Mouse (Mus musculus) embryo, embryonic 11 days (tissue): ENCODE data around the gene Akap13.
"Not testable (repeated sequence)": the region's sequence is repeated elsewhere in the genome, so short reads cannot be mapped to it uniquely, and the experiment has no call there.

Source experiments
- DNase-seq: peaks from one replicate; pipeline ENCODE4 v3.0.0-alpha.2; 2015

Gene Akap13

GRCm38 (mm10) chr7:75608716-75609115 lies 153.4 kb downstream of the Akap13 start:
- no peak for DNase-seq

DNA sequence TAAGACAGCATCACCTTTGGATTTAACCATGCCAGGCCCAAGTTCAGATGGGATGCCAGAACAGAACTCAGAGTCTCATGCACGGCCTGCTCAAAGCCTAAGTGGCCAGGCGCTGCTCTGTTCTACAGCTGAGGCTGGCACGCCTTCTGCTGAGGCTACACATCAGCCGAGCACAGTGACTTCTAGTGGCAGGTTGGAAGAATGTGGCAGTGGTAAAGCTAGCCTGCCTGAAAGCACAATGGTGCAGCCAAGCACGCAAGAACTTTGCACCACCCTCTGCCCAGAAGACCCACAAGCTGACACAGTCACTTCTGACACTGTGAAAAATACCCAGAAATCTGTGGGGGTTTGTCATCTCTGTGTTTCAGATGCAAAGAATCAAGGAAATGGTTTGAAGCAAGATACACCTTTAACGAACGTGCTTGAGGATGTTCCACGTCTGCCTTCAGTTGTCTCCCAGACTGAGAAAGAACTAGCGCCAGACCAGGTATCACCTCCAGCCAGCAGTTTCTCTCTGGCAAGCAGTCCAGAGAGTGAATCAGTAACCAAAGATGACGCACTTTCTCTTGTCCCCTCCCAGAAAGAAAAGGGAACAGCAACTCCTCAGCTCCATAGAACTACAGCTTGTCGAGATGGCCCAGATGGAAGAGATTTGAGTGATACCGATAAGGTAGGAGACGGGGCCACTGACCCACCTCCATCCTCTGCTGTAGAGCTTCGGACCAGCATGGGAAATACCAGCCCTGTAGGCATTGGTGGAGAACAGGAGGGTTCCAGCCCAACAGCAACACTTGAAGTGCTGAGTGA lies 154.3 kb downstream of the Akap13 start:
- no peak for DNase-seq

DNA sequence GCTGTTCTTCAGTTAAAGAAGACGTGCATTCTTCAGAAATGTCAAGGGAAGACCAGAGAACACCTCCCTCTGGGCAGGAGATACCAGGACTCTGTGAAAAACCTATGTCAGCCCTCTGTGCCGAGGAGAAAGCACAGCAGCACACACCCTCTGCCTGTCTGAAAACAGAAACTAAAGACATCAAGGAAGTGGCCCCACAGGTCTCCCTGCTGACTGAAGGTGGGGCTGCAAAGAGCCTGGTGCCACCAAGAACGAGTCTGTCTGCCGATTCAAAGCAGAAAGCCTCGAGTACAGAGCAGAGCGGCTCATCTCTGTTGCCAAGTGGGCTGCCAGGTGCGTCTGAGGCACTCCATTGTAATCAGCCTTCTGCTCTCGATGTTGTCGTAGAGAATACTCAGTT lies 155.1 kb downstream of the Akap13 start:
- DNase-seq, result no peak

DNA sequence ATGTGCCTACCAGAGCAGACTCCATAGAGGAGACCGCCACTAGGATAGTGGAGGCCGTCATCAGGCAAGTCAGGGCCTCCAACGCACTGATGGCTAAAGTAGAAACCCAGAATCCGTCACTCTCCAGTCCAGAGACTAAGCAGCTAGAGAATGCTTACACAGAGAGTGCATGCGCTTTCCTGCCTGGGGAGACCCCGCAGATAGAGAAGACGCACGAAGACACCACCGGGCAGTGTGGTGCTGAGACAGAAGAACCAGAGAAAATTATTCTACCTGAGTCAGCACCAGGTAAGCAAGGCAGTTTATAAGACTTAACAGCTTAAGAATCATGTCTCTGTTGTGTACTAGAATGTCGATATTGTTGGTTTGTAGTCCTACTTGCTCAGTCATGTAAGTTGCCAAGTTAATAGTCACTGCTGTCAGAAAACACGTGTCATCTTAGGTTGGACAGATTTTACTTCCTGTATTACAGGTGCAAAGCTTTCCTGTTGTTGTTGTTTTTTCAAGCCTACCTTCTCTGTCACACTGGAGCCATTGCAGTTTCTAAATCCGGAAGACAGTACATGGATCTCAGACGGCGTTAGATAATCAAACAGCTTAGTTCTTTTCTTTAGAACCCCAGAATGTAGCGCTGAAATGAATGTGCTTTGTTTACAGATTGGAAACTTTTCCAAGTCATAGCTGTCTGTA lies 156.1 kb downstream of the Akap13 start:
- DNase-seq, result no peak

GRCm38 (mm10) chr7:75612000-75612682 lies 156.8 kb downstream of the Akap13 start:
- DNase-seq, result peak; percentile 24

DNA sequence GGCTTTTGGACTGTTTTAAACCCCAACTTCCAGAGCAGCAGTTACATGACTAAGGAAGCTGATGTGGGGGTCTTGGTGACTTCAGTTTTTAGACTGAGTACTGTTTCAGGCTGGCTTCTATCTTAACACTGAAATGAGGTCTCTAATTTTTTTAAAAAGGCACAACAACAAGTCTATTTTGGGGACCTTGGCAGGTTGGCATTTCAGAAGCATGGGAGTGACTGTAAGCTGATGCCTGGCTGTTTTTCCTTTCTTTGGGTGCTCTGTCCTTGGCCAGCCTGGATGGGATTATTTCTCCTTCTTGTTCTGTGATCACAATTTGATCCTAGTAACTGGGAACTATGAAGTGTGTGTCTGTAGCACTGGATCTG lies 157.3 kb downstream of the Akap13 start:
- no peak for DNase-seq

- no peak for DNase-seq
Observed at GRCm38 (mm10) chr7:75613240-75613639, 157.9 kb downstream of the Akap13 start.

DNA sequence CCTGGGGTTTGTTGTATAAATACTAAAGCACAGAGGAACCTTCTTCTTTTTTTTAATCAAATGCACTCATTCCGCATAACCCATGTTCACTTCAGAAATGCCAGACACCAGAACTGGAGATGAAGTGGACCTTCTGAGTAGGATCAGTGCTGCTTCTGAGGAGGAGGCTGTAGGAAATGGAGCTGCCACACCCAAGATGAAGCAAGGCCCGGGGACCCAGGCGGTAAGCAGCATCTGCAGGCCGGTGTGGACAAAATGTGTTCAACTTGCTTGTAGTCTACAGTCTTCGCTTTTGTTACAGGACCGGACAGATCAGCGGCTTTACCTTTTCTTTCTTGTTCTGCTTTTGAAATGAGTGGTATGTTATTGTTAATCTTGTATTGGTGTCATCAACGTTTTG lies 159.5 kb downstream of the Akap13 start:
- DNase-seq, result no peak

DNA sequence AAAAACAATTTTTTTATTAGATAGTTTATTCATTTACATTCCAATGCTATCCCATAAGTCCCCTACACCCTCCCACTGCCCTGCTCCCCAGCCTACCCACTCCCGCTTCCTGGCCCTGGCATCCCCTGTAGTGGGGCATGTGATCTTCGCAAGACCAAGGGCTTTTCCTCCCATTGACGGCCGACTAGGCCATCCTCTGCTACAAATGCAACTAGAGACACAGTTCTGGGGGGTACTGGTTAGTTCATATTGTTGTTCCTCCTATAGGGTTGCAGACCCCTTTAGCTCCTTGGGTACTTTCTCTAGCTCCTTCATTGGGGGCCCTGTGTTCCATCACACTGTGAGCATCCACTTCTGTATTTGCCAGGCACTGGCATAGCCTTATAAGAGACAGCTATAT lies 161.9 kb downstream of the Akap13 start:
- DNase-seq, result not testable (repeated sequence)

DNA sequence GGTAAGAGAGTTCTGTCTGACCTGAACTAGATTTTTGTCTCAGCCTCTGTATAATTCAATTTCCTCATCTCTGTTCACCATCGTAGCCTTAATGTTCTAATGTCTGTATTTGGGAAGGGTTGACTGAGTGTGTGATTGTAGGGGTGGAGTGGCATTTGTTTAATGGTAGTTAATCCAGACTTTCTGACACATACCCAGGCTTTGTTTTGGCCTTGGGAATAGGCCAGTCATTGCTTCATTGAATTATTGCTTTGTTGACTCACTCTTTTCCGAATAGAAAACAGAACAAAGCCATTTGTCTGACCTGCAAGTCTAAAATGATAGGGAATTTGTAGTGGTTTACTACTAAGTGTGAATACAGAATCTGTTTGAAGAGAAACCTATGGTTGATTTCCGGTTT lies 163.4 kb downstream of the Akap13 start:
- DNase-seq, result no peak

GRCm38 (mm10) chr7:75619875-75620274 lies 164.5 kb downstream of the Akap13 start:
- no peak for DNase-seq

DNA sequence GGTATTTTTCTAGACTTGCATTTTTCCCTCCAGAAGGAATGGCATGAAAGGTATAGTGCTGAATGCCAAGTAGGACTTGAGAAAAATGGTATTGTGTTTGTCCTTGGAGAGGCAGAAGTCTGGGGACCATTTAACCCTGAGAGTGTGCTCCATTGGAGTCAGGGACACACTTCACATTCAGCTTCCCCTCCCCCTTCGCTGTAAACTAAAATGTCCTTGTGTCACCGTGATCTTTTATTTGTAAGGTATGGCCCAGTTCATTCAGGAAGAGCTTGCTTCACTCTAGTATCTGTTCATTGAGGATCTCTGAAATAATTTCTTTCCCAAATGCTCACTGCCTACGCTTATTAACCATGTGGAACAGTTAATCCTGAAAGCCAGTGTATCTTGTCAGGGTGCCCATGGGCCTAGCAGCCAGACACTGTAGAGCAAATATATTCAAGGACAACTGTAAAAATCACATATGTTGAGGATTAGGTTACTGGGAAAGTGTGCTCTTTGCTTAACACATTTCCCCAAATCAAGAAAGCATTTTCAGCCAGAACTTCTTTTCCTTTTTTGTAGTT lies 165.1 kb downstream of the Akap13 start:
- DNase-seq, result no peak

DNA sequence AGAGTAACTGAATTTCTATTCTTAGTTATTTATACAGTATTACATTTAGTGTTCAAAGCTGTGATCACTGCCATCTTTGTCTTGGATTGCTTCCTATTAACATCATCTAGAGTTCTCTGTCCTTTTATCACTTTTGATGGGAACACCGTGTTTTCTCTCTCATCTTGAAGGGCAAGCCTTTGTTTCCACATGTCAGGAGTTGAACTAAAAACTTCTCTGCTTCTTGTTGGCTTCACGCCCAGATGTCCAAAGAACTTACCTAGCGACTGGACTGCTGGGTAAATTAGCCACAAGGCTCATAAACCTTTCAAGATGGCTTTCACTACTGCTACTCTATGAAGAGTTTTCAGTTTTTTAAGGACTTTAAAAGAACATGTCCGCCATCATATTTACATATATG lies 165.6 kb downstream of the Akap13 start:
- DNase-seq, result no peak

DNA sequence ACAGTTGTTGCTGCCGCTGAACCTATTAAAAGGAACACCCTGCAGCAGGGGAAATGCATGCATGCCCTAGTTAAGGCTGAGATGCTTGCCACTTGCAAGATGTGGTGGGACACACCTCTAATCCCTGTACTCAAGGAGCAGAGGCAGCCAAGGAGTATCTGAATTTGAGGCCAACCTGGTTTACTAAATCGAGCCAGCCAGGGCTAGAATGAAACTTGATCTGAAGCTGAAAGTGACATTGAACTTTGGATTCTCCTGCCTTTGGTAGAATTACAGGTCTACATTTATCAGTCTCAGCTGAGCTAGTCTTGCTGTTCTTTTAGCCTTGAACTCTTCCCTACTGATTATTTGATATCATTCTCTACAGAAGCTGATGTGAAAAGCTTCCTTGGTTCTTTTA lies 172.5 kb downstream of the Akap13 start:
- no peak for DNase-seq

GRCm38 (mm10) chr7:75629669-75630068 lies 174.3 kb downstream of the Akap13 start:
- DNase-seq, result no peak

DNA sequence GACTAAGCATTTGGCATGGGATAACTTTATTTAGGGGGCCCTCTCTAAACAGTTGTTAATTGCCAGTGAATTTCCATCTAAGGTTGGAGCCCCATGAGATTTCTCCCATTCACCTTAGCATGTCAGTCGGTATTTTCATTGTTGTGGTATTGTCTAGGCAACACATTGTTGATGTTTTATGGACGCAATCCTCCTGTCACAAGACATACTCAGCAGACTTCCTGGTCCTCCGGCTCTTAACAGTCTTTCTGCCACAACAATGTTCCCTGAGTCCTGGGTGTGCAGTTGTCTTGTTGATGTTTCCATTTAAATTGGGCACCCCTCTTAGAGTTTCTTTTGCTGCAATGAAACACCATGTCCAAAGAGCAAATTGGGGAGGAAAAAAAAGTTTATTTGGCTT lies 177.6 kb downstream of the Akap13 start:
- no peak for DNase-seq

DNA sequence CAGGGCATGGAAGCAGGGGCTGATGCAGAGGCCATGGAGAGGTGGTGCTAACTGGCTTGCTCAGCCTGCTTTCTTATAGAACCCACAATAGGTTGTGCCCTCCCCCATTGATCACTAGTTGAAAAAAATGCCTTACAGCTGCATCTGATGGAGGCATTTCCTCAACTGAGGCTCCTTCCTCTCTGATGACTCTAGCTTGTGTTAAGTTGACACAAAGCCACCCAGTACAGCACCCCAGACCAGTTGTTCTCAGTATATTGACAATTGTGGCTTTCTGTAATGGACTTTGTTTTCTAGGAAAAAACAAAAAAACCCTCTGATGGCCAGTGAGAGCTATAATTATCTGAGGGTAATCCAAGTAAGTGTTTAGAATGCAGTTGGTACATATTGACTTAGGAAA lies 178.1 kb downstream of the Akap13 start:
- no peak for DNase-seq

DNA sequence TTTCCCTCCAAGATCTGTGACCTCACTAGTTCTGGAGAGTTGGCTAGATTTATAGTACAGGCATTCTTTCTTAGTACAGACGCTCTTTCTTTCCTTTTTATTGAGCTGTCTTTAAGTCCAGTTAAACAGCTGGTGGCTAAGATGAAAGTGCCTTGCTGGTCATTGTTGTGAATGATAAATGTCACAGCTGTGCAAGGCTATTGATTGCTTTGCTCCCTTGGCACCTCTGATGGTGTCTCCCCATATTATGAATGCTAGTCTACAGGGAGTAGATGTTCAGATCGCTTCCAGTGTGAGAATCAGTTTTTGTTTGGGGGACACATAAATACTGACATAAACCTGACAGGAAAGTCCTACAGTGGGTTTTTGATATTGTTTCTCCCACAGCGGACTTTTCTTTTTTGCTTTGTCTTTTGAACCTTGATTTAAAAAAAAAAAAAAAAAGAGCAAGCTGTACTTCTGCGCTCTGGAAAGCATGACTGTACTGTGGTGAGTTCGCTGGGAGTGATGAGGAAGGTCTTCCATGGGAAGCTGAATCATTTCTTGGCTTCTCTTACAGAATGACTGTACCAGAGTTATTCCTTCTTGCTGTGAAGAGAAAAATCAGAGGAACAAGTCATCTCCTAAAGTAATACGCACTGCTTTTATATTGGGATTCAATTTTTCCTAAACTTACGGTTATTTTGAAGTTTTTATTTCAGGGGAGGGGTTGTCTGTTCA lies 178.6 kb downstream of the Akap13 start:
- DNase-seq, result no peak

GRCm38 (mm10) chr7:75638769-75639168 lies 183.4 kb downstream of the Akap13 start:
- DNase-seq, result no peak

DNA sequence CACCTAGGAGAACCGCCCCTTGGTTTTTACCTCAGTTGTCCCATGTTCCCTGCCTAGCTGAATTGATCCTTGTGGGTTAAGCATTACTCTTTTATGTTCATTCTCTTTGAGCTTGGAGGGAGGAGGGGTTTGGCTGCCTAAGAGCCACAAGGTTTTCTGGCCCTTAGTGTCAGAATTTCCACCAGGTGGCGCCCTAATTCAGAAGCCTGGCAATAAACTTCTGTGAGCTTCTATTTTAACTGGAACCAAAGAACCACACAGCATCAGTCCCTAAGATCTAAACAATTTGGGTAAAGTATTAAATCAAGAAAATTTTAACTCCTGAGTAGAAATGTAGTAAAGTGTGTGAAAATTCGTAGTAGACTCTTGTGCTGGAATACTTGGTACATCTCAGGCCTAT lies 184.2 kb downstream of the Akap13 start:
- DNase-seq, result peak; percentile 87

GRCm38 (mm10) chr7:75640074-75640473 lies 184.7 kb downstream of the Akap13 start:
- no peak for DNase-seq

DNA sequence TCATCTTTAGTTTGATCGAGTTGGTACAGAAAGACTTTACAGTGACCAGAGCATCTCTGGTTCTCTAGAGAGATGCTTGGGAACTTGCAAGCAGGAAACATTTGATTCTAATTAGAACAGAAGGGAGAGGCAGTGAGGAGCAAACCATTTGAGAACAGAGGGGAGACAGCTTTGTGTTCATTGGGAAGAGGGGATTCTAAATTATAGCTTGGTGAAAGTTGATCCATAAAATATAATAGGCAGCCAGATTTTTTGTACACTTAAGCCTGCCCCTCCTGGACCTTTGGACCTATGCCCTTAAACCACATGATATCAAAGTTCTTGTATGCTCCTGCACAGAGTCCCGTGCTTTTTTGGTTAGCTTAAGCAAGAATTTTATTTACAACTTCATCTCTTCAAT lies 185.3 kb downstream of the Akap13 start:
- DNase-seq, result peak; percentile 47
